Mouse (Mus musculus) mesoderm, embryonic 11.5 days (tissue): ENCODE measurements around the gene Ttc39d.
"Not testable (repeated sequence)": the region's sequence is repeated elsewhere in the genome, so short reads cannot be mapped to it uniquely, and the experiment has no call there.

ENCODE experiments used
- DNase-seq: peaks from one replicate; pipeline ENCODE4 v3.0.0-alpha.2; 2012; ENCODE audit warnings: low read depth, low spot score

Gene Ttc39d

GRCm38 (mm10) chr17:80193075-80193474 lies 14.2 kb upstream of the Ttc39d start:
- DNase-seq, result peak; percentile 33

DNA sequence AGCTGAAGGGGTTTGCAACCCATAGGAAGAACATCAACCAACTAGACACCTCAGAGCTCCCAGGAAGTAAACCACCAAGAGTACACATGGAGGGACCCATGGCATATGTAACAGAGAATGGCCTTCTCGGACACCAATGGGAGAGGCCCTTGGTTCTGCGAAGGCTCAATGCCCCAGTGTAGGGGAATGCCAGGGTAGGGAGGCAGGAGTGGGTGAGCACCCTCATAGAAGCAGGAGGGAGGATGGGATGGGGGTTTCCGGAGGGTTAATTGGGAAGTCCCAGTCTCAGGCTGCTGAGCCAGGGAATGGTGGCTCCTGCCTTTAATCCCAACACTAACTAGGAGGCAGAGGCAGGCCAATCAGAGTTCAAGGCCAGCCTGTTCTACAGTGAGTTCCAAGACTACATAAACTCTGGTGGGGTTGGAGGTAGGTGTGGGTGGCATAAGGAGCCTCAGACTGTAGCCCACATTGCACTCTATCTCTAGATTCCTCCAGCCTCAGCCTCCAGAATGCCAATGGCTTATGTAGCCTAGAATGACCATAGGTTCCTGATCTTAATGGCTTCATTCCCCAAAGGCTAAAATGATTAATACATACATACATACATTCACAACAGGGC lies 8.0 kb upstream of the Ttc39d start:
- no peak for DNase-seq

- DNase-seq, result no peak
These were observed 1.6 kb upstream of the Ttc39d start for GRCm38 (mm10) chr17:80205657-80206056.

DNA sequence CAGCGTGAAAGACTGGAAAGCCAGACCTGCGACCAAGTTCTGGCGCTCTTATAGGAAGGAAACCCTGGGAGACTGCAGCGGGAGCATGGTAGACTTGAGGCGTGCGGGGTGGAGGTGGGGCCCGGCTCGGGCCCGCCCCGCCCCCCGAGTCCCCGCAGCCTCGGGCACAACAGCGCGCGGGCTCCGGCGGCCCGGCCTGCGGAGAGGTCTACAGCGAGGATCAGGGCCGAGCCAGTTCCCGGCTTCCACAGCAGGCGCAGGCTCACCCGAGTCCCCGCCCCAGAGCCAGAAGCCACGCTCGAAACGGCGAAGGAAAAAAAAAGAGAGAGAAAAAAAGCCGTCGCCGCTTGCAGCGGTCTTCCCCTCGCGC lies 974 bp upstream of the Ttc39d start:
- no peak for DNase-seq

DNA sequence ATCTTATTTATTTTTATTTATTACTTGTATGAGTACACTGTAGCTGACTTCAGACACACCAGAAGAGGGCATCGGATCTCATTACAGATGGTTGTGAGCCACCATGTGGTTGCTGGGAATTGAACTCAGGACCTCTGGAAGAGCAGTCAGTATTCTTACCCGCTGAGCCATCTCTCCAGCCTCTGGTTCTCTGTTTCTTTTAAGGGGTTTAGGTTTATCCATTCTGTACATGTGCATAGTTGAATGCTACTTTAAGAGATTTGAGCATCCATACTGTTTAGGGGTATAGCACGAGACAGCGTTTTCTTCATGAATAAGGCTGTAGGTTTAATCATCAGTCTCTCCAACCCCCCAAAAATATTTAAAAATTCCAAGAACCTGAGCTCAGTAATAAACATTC lies 6.7 kb downstream of the Ttc39d start:
- not testable (repeated sequence) for DNase-seq

DNA sequence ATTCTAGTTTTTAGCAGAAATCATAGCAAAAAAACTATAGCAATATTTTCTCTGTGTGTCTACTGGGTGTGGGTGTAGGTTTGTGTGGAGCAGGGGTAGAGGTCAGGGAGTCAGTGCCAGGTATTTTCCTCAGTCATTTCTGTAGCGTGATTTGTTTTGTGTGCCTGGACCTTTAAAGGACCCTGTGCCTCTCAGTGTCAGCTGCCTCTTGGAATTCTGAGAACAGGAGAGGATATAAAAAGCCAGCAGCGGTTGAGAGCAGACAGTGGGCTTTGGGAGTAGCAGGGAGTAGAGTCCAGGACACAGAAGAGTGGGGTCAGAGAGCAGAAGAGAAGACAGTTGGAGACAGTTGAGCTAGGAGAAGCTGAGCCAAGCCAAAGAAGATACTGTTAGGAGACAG lies 12.9 kb downstream of the Ttc39d start:
- no peak for DNase-seq

GRCm38 (mm10) chr17:80221202-80221601 lies 13.9 kb downstream of the Ttc39d start:
- no peak for DNase-seq

GRCm38 (mm10) chr17:80221890-80222628 lies 14.8 kb downstream of the Ttc39d start:
- DNase-seq, result no peak

DNA sequence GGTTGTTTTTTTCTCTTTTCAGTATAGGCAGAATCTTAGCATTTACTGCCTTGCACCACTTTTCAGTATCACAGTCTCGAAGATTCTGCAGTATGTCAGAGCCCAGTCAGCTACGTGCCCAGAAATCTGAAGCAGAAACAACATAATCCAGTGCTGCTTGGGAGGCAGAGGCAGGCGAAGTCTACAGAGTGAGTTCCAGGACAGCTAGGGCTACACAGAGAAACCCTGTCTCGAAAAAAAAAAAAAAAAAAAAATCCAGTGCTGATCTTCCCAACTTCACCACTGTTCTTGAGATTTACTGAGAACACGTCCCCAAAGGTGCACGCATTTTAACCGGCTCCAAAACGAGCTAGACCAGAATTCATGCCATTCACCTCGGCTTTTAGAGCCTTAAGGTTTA lies 16.6 kb downstream of the Ttc39d start:
- no peak for DNase-seq

- DNase-seq, result peak; percentile 92
These were observed 17.3 kb downstream of the Ttc39d start, which contains the start of gene Gemin6 for GRCm38 (mm10) chr17:80224326-80225116. Gemin6 (plus strand) TSS chr17:80224441.

DNA sequence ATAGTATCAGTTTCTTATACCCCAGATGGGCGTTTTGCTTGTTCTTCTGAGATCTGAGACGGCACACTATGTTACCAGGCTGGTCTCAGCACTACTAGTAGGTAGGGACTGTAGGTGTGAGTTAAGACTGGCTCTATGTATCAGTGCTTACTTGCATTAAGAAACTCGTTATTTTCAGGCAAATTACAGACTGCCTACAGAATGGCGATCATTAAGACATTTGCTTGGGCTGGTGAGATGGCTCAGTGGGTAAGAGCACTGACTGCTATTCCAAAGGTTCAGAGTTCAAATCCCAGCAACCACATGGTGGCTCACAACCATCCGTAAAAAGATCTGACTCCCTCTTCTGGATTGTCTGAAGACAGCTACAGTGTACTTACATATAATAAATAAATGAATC lies 17.9 kb downstream of the Ttc39d start:
- DNase-seq, result not testable (repeated sequence)

DNA sequence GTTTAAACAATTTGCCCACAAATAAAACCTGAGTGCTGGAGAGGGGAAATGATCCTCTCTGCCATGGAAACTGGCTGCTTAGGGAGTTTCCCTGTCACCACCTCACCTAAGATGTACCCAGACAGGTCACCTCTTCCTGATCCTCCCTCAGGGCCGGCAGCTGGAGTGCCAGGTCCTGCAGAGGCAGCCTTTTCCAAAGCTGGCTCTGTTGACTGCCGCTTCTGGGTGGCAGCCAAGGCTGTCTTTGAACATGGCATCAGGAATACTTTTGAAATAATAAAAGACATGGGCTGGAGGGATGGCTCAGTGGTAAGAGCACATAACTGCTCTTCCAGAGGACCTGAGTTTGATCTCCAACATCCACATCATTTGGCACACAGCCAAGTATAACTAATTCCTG lies 22.1 kb downstream of the Ttc39d start:
- no peak for DNase-seq

GRCm38 (mm10) chr17:80233844-80234243 lies 26.6 kb downstream of the Ttc39d start:
- DNase-seq, result no peak

DNA sequence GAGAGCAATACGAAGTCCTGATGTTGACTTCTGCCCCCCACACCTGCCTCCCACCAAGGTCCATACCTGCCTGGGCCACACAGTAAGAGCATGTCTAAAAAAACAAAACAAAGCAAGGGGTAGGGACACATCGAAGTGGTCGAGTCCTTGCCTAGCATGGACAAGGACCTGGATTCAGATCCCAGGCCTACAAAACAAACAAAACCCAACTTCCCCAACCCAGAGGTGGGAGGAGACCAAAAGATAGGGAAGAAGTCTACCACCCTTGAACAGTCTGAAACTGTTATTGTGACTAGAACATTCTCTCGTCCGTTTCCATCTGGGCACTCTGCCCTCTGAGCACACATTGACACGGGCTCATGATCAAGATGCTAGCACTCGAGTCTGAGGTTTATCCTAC lies 27.1 kb downstream of the Ttc39d start:
- DNase-seq, result no peak

GRCm38 (mm10) chr17:80235477-80235876 lies 28.2 kb downstream of the Ttc39d start:
- no peak for DNase-seq

DNA sequence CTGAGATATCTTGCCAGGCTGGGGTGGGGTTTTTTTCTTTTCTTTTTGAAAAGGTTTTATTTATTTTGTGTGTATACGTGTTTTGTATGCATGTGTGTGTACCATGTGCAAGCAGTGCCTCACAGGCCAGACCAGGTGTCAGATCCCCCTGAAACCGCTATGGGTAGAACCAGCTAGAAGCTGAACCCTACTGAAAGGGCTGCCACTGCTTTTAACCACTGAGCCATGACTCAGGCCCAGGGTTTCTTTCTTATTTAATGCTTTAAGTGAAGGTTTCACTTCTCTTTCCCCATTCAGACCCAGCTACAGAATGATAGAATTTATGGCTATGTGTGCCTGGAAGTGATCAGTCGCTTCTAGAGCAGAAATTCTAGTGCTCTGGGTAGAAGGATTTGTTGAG lies 29.5 kb downstream of the Ttc39d start:
- DNase-seq, result no peak

DNA sequence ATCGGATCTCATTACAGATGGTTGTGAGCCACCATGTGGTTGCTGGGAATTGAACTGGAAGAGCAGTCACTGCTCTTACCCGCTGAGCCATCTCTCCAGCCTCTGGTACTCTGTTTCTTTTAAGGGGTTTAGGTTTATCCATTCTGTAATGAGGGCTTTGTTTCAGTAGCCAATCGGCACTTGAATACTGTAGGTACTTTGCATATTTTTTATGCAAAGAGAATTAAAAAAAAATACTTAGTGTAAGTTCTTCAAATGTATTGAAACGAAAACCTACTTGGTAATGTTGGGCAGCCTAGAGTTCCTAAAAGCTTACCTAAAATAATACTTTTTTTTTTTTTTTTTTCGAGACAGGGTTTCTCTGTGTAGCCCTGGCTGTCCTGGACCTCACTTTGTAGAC lies 30.2 kb downstream of the Ttc39d start:
- no peak for DNase-seq

GRCm38 (mm10) chr17:80241594-80241993 lies 34.3 kb downstream of the Ttc39d start:
- DNase-seq, result no peak

DNA sequence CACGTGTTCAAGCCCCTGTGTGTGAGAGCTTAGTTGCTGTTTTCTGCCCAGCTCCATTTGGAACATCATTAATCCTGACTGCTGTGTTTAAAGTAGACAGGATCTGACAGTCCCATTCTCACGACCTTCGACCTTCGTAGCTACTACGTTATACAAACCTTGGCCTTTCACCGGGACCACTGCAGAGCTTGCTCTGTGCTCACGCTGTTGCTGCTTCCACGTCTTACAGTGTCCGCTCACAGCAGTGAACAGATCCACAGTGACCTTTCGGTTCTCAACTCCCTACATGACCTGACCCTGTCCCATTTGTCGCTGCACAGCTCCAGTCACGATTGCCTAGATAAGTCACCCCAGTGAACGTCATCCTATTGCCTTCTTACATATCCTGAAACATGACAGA lies 35.9 kb downstream of the Ttc39d start:
- peak; percentile 23 for DNase-seq

DNA sequence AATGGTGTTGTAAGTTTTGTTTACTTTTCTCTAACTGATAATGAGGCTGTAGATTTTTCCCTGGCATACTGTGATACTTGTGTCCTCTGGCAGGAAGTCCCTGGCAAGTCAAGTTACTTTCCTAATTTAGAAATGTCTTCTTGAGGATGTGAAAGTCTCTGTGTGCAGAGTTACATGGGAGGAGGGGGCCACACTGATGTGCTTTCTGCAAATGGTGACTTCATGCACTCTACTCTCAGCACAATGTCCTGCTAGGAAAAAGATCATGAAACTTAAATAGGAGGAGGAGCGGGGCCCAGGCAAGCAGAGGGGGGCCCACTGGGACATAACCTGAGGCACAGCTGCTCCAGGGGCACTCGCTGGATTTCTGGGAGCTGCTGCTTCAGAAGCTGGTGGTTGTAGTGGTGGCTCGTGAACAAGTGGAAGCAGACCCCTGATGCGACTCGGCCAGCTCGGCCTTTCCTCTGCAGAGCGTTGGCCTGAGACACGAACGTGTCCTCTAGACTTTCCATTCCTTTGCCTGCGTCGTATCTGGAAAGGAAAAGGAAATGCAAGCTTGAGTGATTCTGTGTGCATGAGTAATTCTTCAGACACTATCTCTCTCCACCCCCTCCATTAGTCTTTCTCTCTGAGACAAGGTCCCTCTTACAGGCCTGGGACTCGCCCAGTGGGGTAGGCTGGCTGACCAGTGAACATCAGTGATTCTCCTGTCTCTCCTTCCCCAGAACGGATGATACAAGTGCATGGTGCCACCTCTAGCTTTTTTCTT lies 45.7 kb downstream of the Ttc39d start:
- DNase-seq, result no peak

DNA sequence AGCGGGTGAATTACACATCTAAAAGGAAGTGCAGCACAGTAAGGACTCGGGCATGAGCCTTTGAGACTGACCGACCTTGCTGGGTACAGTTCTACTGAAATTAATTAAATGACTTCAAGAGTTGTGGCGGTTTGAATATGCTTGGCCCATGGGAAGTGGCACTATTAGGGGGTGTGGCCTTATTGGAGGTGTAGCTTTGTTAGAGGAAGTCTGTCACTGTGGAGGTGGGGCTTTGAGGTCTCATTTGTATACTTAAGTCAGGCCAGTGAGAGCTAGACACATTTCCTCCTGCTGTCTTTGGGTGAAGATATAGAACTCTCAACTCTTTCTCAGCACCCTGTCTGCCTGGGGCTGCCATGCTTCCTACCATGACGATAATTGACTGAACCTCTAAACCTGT lies 47.2 kb downstream of the Ttc39d start:
- no peak for DNase-seq

DNA sequence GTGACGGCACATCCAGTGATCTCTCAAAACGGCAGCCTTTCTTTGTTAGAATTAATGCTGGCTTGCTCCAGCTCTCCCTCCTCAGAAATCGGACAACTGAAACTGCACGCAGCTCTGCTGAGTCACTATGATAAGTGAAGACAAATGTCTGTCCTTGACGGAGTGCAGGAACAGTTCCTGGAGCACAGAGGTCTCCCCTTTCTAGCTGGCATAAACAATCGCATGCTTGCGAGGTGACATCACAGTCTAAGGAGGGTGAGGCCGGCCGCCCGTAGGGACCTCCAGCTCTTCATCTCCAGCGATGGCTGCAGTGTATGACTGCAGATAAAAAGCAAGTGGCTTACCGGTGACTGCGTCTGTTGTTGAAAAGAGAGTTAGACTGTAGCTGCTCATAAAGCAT lies 47.9 kb downstream of the Ttc39d start:
- DNase-seq, result peak; percentile 56
